Mouse (Mus musculus): ENCODE results near the gene Olfr560.

GRCm38 (mm10) chr7:102701915-102702314, 57.3 kb downstream of the Olfr560 start, which contains the start of gene Olfr558:
- no peak for TF ChIP-seq POLR2A (IDR thresholded peaks at IDR 0.05; ENCODE audit: low read depth, low read length)
- no peak for TF ChIP-seq CTCF (IDR thresholded peaks at IDR 0.05; ENCODE audit: extremely low read depth, insufficient read length, insufficient replicate concordance, low read depth, low read length)

Measured in small intestine, adult 2 months (tissue).